Mouse (Mus musculus): ENCODE measurements around the gene Pbx2.

Pbx2 gene

GRCm38 (mm10) chr17:34591029-34591993 is at the start of gene Pbx2:
Pbx2 (plus strand) TSS chr17:34591266.
- DNase-seq (ENCODE audit: low read depth, low spot score) = peak; percentile 41

DNA sequence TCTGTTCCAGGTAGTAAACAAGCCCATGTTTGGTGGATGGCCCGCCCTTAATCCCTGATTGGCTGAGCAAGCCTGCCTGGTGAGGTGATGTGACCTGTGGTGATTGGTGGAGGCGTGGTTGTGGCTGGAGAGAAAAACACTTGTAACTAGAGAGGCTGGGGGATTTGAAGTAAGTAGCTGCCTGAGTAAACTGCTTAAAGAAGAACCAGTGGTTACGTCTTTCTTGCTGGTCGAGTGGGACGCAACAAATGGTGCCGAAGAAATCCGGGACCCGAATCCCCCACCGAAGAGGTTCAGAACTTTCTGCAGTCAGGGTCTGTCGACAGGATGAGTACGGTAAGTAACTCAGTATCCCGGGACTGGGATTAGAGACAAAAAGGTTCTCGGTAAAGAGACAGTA is 47.5 kb upstream of the Pbx2 start:
- peak; percentile 33 for DNase-seq (ENCODE audit: low read depth, low spot score)

GRCm38 (mm10) chr17:34546797-34547196 is 44.3 kb upstream of the Pbx2 start:
- DNase-seq (ENCODE audit: low read depth, low spot score) = no peak

DNA sequence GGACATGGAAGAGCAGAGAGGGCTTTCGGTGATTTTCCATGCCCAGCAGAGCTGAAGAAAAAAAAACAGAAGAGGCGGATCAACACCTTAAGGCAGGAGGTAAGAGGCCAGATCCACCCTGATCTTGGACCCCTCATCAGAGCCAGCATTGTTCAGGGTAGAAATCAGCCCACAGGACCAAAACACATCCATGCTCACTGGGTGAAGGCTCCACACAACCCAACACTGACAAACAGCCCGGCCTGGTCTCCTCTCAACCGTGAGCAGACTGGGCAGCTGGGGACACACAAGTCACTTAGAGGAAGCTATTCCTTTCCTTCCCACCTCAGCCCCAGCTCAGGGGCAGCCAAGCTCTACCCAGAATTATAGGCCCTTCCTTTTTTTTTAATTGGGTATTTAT is 43.5 kb upstream of the Pbx2 start:
- no peak for DNase-seq (ENCODE audit: low read depth, low spot score)

- no peak for DNase-seq (ENCODE audit: low read depth, low spot score)
Measured at GRCm38 (mm10) chr17:34549156-34549555, 41.9 kb upstream of the Pbx2 start.

DNA sequence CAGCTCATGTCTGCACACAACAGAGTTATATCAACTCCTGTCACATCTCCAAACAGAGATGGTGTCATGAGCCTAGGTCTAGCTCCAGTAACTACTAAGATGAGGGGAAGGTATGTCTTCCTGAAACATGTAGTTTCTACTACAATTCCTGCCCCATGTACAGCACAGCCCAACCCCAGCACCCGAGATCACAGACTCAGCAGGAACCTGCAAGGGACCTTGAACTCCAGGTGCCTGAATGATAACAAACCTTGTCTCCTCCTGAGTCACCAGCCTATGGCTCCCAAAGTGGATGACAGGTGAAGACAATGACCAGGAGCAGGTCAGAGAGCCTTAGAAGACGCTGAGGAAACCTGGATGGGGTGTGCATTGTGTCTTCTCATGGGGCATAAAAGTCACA is 41.2 kb upstream of the Pbx2 start:
- DNase-seq (ENCODE audit: low read depth, low spot score) = no peak

GRCm38 (mm10) chr17:34555483-34555882 is 35.6 kb upstream of the Pbx2 start:
- DNase-seq (ENCODE audit: low read depth, low spot score) = peak; percentile 73

DNA sequence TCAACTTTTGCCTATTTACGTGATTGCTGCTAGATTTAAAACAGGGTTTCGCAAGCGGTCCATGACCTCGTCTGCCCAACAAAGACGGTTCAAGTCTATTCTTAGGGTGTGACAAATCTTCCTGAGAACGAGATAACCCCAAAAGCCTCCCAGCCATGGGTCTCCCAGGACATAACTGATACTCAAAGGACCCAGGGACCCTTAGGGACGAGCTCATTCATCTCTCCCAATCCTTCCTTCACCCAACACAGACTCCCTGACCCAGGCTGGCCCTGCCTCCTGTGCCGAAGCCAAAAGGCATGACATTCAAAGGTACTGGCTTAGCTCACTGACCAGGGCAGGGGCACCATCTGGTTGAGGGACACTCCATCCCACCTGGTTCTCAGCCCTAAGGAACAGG is 34.7 kb upstream of the Pbx2 start:
- DNase-seq (ENCODE audit: low read depth, low spot score) = no peak

DNA sequence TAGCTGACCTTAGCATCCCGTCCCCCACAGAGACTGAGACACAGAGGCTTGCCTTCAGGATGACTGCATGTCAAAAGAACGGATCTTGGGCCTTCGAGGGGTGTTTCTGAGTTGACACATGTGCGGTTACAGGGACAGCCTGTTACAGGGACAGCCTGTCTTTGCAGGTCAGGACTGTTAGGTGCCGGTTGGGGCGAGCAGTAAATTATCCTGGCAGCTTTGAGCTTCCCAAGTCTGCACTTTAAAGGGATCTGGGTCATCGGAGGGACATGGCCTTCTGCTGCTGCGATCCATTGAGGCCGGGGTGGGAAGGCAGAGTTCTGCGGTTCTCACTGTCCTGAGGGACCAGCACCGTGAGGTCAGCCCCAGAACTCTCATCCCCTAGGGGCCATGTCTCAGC is 33.7 kb upstream of the Pbx2 start:
- DNase-seq (ENCODE audit: low read depth, low spot score) = no peak

DNA sequence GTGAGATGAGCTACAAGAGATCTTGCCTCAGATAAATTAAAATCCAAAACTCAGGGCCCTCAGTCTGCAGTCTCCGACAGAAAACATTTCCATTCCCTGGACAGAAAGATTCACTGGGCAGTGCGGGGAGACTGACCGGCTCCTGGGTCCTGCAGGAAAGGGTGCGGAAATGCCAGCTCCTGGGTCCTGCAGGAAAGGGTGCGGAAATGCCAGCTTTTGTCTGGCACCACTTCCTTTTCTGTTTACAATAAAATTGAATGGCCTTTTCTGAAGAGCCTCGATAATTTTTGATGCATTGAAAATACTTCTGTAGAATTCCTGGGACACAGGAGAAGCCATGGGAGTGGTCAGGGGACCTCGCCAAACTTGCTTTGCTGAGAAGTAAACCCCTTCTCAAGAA is 31.9 kb upstream of the Pbx2 start:
- no peak for DNase-seq (ENCODE audit: low read depth, low spot score)

DNA sequence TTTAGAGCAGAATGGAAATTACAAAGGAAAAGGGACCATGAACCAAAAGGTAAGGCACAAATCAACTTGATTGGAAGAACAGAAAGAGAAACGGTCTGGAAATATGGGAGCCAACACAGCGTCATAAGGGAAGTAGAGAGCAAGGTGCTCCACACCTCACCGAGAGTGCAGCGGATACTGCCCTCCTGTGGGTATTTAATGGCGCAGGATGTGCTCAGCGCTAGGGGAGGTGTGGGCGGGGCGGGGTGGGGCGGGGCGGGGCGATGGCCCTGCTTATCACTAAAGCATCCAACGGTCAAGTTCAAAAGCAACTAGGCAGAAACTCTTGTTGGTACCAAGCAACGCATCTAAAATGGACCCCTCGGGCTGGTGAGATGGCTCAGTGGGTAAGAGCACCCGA is 31.2 kb upstream of the Pbx2 start:
- DNase-seq (ENCODE audit: low read depth, low spot score) = peak; percentile 82

DNA sequence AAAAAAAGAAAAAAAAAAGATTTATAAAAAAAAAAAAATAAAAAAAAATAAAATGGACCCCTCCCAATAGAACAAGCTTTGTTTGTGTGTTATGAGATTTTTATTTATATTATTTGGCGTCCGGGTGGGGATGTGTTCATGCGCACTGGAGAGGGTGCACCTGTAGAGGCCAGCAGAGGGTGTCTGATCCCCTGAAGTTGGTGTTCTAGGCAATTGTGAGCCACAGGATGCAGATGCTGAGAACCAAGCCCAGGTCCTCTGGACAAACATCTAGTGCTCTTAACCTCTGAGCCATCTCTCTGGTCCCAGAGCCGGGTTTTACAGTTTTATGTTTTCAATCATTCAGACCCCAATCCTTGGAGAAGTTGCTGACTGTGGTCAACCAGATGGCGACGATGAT is 30.6 kb upstream of the Pbx2 start:
- peak; percentile 53 for DNase-seq (ENCODE audit: low read depth, low spot score)

DNA sequence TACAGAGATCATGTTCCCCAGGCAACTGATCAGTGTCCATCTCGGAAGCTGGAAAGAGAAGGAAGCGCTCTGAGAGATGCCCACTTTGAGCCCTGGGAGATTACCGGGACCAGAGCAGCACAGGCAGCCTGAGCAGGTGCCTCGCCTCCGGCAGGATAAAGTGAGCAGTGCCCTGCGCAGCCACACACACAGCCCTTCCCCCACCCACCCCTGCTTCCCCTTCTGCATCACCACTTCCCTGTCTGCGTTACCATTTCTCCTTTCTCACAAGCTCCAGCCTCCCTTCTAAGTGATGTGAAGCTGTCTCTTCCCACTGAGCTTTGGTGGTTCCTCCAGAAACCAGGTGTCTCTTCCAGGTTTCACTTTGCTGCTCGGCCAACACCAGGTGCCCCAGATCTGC is 29.9 kb upstream of the Pbx2 start:
- DNase-seq (ENCODE audit: low read depth, low spot score) = peak; percentile 30

DNA sequence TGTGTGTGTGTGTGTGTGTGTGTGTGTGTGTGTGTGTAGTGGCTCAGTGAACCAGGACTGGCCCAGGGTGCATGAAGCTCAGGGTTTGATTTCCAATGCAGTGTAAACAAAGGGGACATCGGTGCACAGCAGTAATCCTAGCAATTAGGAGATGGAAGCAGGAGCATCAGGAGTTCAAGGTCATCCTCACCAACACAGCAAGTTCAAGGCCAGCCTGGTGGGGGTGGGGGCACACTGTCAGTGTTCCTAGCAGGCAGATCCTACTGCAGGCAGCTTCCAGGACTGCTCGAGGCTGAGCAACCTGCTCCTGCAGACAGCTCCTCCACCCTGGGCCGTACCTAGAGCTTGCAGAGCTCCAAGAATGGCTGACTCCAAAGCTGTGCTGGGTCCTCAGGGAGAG is 28.5 kb upstream of the Pbx2 start:
- peak; percentile 91 for DNase-seq (ENCODE audit: low read depth, low spot score)

DNA sequence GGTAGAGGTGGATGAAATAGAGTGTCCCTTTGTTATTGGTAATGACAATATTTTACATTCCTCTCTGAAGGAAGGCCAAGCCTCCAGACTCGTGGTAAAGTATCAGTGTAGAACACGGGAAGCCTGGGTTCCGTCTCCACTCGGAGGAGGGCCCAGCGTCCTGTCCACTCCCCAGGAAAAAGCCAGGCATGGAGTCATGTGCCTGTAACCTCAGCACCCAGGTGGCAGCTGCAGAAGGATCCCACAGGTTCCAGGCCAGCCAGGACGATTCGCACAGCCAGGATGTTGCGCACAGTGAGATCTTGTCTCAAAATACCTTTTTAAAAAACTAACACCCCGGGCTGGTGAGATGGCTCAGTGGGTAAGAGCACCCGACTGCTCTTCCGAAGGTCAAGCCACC is 27.7 kb upstream of the Pbx2 start:
- peak; percentile 33 for DNase-seq (ENCODE audit: low read depth, low spot score)

DNA sequence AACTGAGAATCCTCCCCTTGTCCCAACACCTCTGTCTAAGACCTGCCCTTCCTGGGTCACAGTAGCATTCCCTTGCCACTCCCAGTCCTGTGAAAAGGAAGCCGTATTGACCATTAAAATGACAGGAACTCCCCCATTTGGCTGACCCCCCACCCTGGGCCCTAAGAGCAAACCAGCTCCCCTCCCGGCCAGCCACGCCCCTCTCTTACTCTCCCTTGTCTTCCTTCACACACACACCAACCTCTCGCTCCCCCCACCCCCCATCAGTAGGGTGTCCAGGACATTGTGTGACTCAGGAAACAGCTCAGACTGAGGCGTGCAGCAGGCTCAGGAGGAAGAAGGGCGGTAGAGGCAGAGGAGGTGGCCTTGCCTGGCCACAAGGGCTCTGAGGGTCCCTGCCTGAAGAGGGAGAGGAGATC is 27.1 kb upstream of the Pbx2 start, which contains the start of gene Notch4:
TSS of gene Notch4 (plus strand) at position 266 of the 419 bp plus-strand sequence.
- DNase-seq (ENCODE audit: low read depth, low spot score) = peak; percentile 98

GRCm38 (mm10) chr17:34564796-34565195 is 26.3 kb upstream of the Pbx2 start:
- peak; percentile 26 for DNase-seq (ENCODE audit: low read depth, low spot score)

DNA sequence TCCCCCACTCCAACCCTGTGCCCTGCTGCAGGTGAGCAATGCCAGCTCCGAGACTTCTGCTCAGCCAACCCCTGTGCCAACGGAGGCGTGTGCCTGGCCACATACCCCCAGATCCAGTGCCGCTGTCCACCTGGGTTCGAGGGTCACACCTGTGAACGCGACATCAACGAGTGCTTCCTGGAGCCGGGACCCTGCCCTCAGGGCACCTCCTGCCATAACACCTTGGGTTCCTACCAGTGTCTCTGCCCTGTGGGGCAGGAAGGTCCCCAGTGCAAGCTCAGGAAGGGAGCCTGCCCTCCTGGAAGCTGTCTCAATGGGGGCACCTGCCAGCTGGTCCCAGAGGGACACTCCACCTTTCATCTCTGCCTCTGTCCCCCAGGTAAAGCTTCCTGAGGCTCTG is 23.8 kb upstream of the Pbx2 start:
- no peak for DNase-seq (ENCODE audit: low read depth, low spot score)

DNA sequence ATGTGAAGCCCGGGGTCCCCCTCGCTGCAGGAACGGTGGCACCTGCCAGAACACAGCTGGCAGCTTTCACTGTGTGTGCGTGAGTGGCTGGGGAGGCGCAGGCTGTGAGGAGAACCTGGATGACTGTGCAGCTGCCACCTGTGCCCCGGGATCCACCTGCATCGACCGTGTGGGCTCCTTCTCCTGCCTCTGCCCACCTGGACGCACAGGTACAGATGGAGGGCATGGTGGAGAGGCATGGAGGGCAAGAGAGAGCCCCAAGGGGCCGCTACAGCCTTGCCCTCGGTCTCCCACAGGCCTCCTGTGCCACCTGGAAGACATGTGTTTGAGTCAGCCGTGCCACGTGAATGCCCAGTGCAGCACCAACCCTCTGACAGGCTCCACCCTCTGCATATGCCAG is 22.6 kb upstream of the Pbx2 start:
- DNase-seq (ENCODE audit: low read depth, low spot score) = no peak

GRCm38 (mm10) chr17:34569919-34570318 is 21.1 kb upstream of the Pbx2 start:
- DNase-seq (ENCODE audit: low read depth, low spot score) = no peak

- peak; percentile 52 for DNase-seq (ENCODE audit: low read depth, low spot score)
Measured at GRCm38 (mm10) chr17:34571875-34572274, 19.2 kb upstream of the Pbx2 start.

DNA sequence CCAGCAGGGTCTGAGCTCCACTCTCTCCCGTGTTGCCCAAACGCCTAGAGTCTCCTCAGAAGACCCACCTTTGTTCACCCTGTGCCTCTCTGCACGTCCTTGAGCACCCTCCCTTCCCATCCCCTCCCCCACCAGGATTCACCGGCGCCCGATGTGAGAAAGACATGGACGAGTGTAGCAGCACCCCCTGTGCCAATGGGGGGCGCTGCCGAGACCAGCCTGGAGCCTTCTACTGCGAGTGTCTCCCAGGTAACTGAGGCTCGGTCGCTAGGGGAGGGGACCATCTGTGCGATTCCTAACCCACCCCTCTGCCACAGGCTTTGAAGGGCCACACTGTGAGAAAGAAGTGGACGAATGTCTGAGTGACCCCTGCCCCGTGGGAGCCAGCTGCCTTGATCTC is 18.7 kb upstream of the Pbx2 start:
- DNase-seq (ENCODE audit: low read depth, low spot score) = peak; percentile 75

DNA sequence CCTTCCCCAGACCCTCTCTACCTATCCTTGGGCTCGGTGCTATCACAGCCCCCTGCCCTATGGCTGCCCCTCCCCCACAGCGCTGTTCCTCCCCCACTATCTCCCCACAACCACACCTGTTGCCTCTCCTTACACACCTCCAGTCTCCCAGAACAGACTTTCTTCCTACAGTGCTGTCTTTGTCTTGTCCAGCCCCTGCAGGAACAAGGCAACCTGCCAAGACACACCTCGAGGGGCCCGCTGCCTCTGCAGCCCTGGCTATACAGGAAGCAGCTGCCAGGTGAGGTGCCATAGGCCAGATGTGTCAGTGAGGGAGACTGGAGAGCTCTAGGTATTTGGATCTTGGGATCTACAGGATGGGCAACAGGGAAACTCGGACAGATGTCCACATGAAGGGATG is 14.5 kb upstream of the Pbx2 start:
- no peak for DNase-seq (ENCODE audit: low read depth, low spot score)

All from R1 (cell line).